Mouse (Mus musculus) heart, embryonic 10.5 days (tissue): Measurements from ENCODE around the gene Kcnh6. TPM values are rescaled to one million over a fixed set of nuclear protein-coding genes. Genes with fewer than 3 reads are reported as not detected.

ENCODE experiments used
- DNase-seq: peaks from one replicate; pipeline ENCODE4 v3.0.0-alpha.2; 2017; ENCODE audit warnings: low spot score
- H3K27ac ChIP-seq: fragments of 300-500 bp; sonication (generic); 2 replicates; pipeline ENCODE4 v1.5.1; 2016; ENCODE audit warnings: mild to moderate bottlenecking
- H3K27me3 ChIP-seq: fragments of 300-500 bp; sonication (generic); 2 replicates; pipeline ENCODE4 v1.6.1; 2016; ENCODE audit warnings: mild to moderate bottlenecking; ENCODE audit not compliant: poor library complexity, insufficient read depth, severe bottlenecking
- H3K36me3 ChIP-seq: fragments of 300-500 bp; sonication (generic); 2 replicates; pipeline ENCODE4 v1.6.1; 2016; ENCODE audit warnings: mild to moderate bottlenecking, moderate library complexity
- H3K4me1 ChIP-seq: fragments of 300-500 bp; sonication (generic); 2 replicates; pipeline ENCODE4 v1.6.1; 2016; ENCODE audit warnings: mild to moderate bottlenecking
- H3K4me3 ChIP-seq: fragments of 300-500 bp; sonication (generic); 2 replicates; pipeline ENCODE4 v1.5.1; 2016; ENCODE audit warnings: mild to moderate bottlenecking, moderate library complexity
- H3K9me3 ChIP-seq: fragments of 300-500 bp; sonication (generic); 2 replicates; pipeline ENCODE4 v1.6.1; 2016; ENCODE audit warnings: mild to moderate bottlenecking, moderate library complexity
- WGBS: fragments of 180-500 bp; shearing (Covaris S2); methylation state at CpG from one replicate; pipeline ENCODE4 v1.1.7; 2016; 5-methylcytosine and 5-hydroxymethylcytosine counted together
- polyA plus RNA-seq: library from polyadenylated mRNA; unstranded; fragments of >200 nt; fragmentation: Nextera tagmentation; extraction: Ambion mirVana; gene quantifications from 2 replicates; pipeline ENCODE4 v1.2.1, GENCODE M21; 2016

Kcnh6 gene
- 0.43 and 0.72 TPM in 2 replicates for polyA plus RNA-seq

DNA sequence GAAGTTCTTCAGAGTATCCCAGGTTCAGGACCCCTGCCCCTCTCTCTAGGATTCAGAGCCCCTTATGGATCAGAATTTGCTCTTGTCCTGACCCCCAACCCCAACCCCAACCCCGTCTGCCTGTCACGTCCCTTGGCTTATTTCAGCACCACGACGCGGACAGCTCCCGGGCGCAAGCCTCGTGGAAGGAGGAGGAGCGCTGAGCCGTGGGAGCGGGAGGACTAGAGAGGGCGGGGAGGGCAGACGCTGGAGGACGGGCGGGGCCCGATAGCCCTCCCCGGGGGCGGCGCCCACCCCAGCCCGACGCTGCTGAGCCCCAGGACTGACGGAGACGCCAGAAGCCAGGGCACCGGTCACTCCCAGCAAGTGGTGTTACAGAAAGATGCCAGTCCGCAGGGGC is at the start of gene Kcnh6:
Gene Kcnh6, plus strand, starts transcription at position 304 of the 400 bp plus-strand sequence.
- H3K4me1 ChIP-seq: peaks cover 7% of the 10 kb centered on the region
- H3K27ac ChIP-seq: no peak within 1 kb of the TSS
- no peaks in the 10 kb centered on the region for H3K36me3 ChIP-seq
- peaks cover 48% of the 10 kb centered on the region for H3K27me3 ChIP-seq
- H3K4me3 ChIP-seq: peak within 1 kb of the TSS; percentile 50
- no peaks in the 10 kb centered on the region for H3K9me3 ChIP-seq
- WGBS: under 1% methylated on average over 25 of the region's 25 CpGs
- DNase-seq: peak; percentile 91

DNA sequence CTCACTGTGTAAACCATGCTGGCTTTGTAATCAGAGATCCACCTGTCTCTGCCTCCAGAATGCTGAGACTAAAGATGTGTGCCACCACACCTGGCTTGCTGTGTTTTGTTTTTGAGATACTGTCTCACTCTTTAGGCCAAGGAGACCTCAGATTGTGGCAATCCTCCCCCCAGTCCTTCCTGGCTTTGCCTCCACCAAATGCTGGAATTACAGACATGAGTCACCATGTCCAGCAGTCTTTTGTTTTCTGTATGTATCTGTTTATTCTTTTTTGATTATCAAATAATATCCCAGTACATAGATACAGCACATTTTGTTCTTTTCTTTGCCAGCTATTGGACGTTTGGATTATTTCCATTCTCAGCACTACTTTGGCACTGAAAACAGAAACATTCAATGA is 49.4 kb upstream of the Kcnh6 start:
- no peaks in the 10 kb centered on the region; the same call in 1 of the 2 replicates for H3K27me3 ChIP-seq
- no peak overlapping the region for H3K27ac ChIP-seq
- H3K9me3 ChIP-seq: no peaks in the 10 kb centered on the region
- peaks cover 14% of the 10 kb centered on the region for H3K4me1 ChIP-seq
- WGBS: 42% methylated on average over 1 of the region's 1 CpGs
- no peak for DNase-seq
- H3K36me3 ChIP-seq: no peaks in the 10 kb centered on the region
- H3K4me3 ChIP-seq: no peak overlapping the region

- no peak for DNase-seq
- Histone ChIP-seq H3K4me3 (peak overlapping the region; percentile 34; the same call in 1 of the 2 replicates), H3K36me3 (no peaks in the 10 kb centered on the region), H3K9me3 (no peaks in the 10 kb centered on the region), H3K27ac (no peak overlapping the region), H3K4me1 (peaks cover 14% of the 10 kb centered on the region), H3K27me3 (no peaks in the 10 kb centered on the region; the same call in 1 of the 2 replicates)
- WGBS: 15% methylated on average over 17 of the region's 17 CpGs
Measured at GRCm38 (mm10) chr11:105959355-105959754, 48.6 kb upstream of the Kcnh6 start.

GRCm38 (mm10) chr11:105964691-105965090 is 43.2 kb upstream of the Kcnh6 start:
- Histone ChIP-seq H3K36me3 (no peaks in the 10 kb centered on the region), H3K27me3 (peaks cover 43% of the 10 kb centered on the region), H3K4me3 (no peak overlapping the region), H3K4me1 (peaks cover 25% of the 10 kb centered on the region), H3K27ac (no peak overlapping the region), H3K9me3 (no peaks in the 10 kb centered on the region)
- 64% methylated on average over 5 of the region's 5 CpGs for WGBS
- DNase-seq: no peak

DNA sequence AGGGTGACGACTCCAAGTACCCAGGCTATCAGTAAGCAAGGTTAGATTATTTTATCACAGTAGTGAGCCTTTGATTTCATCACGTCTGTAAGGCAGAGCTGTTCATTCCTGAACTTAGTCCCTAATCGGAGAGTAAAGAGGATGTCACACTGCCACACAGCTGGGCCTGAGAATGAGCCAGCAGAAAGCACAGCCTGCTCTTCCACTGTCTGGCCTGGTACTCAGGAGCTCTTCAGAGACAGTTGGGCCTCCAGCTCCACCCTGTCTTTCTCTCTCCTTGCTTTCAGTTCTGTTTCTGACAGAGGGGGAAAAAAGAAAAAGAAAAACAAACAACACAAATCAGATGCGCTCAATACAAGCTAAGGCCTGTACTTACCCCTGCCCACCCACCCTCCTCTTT is 41.6 kb upstream of the Kcnh6 start:
- WGBS: 53% methylated on average over 4 of the region's 4 CpGs
- H3K9me3 ChIP-seq: no peaks in the 10 kb centered on the region
- no peaks in the 10 kb centered on the region for H3K36me3 ChIP-seq
- DNase-seq: no peak
- H3K4me3 ChIP-seq: no peak overlapping the region
- no peak overlapping the region for H3K27ac ChIP-seq
- H3K27me3 ChIP-seq: peaks cover 59% of the 10 kb centered on the region
- H3K4me1 ChIP-seq: peaks cover 21% of the 10 kb centered on the region

DNA sequence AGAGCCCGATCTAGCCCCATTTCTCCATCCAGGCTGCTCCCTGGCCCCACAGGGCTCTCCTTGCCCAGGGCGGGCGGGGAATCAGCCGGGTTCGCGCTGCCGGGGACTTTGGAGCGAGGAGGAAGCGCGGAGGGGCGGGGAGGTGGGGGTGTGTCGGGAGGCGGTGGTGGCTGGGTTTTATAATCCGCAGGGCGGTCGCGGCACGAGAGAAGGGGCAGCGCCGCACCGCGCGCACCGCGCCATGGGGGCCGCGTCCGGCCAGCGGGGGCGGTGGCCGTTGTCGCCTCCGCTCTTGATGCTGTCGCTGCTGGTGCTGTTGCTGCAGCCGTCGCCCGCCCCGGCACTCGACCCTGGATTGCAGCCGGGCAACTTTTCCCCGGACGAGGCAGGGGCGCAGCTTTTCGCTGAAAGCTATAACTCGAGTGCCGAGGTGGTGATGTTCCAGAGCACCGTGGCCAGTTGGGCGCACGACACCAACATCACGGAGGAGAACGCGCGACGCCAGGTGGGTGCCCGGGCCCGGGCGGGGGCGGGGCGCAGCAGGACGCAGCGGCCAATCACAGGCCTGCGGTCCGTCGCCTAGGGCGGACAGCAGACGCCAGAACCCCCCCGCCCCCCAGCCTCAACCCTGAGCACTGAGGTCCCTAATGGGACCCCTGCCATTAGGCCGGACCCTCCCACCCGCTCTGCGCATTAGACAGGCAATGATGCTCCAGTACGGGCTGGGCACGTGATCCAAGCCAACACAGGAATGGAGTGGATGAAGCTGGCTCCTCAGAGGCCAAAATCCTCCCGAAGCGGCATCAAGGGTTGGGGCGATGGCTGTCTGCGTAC is 40.0 kb upstream of the Kcnh6 start, which contains the start of gene Ace:
Gene Ace, plus strand, starts transcription at position 205 of the 834 bp plus-strand sequence.
- WGBS: under 1% methylated on average over 75 of the region's 76 CpGs
- peak within 1 kb of the TSS; percentile 70 for H3K4me3 ChIP-seq
- H3K4me1 ChIP-seq: peaks cover 21% of the 10 kb centered on the region
- H3K27me3 ChIP-seq: peaks cover 76% of the 10 kb centered on the region
- 0 out of 2 replicates have a peak within 1 kb of the TSS, but pooled peaks have one; percentile 24 for H3K27ac ChIP-seq
- no peaks in the 10 kb centered on the region for H3K9me3 ChIP-seq
- H3K36me3 ChIP-seq: no peaks in the 10 kb centered on the region
- no peak for DNase-seq

- peaks cover 21% of the 10 kb centered on the region for H3K4me1 ChIP-seq
- peaks cover 85% of the 10 kb centered on the region for H3K27me3 ChIP-seq
- H3K9me3 ChIP-seq: no peaks in the 10 kb centered on the region
- no peak overlapping the region for H3K4me3 ChIP-seq
- 39% methylated on average over 10 of the region's 10 CpGs for WGBS
- no peak overlapping the region for H3K27ac ChIP-seq
- DNase-seq: no peak
- H3K36me3 ChIP-seq: no peaks in the 10 kb centered on the region
Measured at GRCm38 (mm10) chr11:105968948-105969347, 39.0 kb upstream of the Kcnh6 start.

DNA sequence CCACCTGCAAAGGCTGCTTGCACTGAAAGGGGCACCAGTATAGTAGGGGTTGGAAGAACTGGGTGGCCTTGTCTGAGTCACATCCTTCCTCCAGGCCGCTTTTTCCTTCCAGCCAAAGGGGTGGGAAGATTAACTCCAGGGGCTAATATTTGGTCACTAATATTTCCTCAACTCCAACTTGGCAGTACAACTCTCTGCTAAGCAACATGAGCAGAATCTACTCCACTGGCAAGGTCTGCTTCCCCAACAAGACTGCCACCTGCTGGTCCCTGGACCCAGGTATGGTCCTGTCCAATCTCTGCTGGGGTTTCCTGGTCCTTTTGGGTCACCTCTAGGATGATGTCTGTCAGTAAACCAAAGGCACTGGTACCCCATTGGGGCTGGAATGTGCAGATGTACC is 38.4 kb upstream of the Kcnh6 start:
- H3K36me3 ChIP-seq: no peaks in the 10 kb centered on the region
- H3K27me3 ChIP-seq: peaks cover 91% of the 10 kb centered on the region
- H3K4me1 ChIP-seq: peaks cover 21% of the 10 kb centered on the region
- H3K9me3 ChIP-seq: no peaks in the 10 kb centered on the region
- no peak overlapping the region for H3K27ac ChIP-seq
- H3K4me3 ChIP-seq: no peak overlapping the region
- WGBS: 48% methylated on average over 1 of the region's 1 CpGs
- DNase-seq: no peak

DNA sequence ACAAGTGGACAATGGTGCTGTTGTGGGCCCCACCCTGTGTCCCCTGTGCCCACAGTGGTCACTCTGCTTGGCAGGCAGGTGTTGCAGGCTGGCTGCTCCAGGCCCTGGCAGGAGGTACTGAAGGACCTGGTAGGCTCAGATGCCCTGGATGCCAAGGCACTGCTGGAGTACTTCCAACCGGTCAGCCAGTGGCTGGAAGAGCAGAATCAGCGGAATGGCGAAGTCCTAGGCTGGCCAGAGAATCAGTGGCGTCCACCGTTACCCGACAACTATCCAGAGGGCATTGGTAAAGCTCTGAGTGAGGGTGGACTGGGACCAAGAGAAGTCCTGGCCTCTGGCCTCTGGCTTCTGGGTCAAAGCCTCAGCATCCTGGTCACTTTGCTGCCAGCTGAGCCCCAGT is 33.3 kb upstream of the Kcnh6 start:
- Histone ChIP-seq H3K4me3 (no peak overlapping the region), H3K9me3 (no peaks in the 10 kb centered on the region), H3K27me3 (peaks cover 57% of the 10 kb centered on the region), H3K36me3 (no peaks in the 10 kb centered on the region), H3K4me1 (no peaks in the 10 kb centered on the region), H3K27ac (no peak overlapping the region)
- no peak for DNase-seq
- 88% methylated on average over 6 of the region's 6 CpGs for WGBS

GRCm38 (mm10) chr11:105975050-105975449 is 32.9 kb upstream of the Kcnh6 start:
- no peaks in the 10 kb centered on the region for H3K9me3 ChIP-seq
- H3K27me3 ChIP-seq: peaks cover 53% of the 10 kb centered on the region
- H3K4me3 ChIP-seq: no peak overlapping the region
- no peak for DNase-seq
- WGBS: 69% methylated on average over 3 of the region's 3 CpGs
- no peaks in the 10 kb centered on the region for H3K4me1 ChIP-seq
- no peak overlapping the region for H3K27ac ChIP-seq
- H3K36me3 ChIP-seq: no peaks in the 10 kb centered on the region

GRCm38 (mm10) chr11:105975636-105976035 is 32.3 kb upstream of the Kcnh6 start:
- Histone ChIP-seq H3K9me3 (no peaks in the 10 kb centered on the region), H3K27ac (no peak overlapping the region), H3K36me3 (no peaks in the 10 kb centered on the region), H3K4me1 (no peaks in the 10 kb centered on the region), H3K27me3 (peaks cover 48% of the 10 kb centered on the region), H3K4me3 (no peak overlapping the region)
- DNase-seq: no peak
- 84% methylated on average over 5 of the region's 5 CpGs for WGBS

- Histone ChIP-seq H3K27ac (no peak overlapping the region), H3K4me3 (no peak overlapping the region), H3K36me3 (no peaks in the 10 kb centered on the region), H3K9me3 (no peaks in the 10 kb centered on the region), H3K27me3 (peaks cover 31% of the 10 kb centered on the region), H3K4me1 (no peaks in the 10 kb centered on the region)
- 72% methylated on average over 2 of the region's 2 CpGs for WGBS
- no peak for DNase-seq
Measured at GRCm38 (mm10) chr11:105978232-105978631, 29.7 kb upstream of the Kcnh6 start.

DNA sequence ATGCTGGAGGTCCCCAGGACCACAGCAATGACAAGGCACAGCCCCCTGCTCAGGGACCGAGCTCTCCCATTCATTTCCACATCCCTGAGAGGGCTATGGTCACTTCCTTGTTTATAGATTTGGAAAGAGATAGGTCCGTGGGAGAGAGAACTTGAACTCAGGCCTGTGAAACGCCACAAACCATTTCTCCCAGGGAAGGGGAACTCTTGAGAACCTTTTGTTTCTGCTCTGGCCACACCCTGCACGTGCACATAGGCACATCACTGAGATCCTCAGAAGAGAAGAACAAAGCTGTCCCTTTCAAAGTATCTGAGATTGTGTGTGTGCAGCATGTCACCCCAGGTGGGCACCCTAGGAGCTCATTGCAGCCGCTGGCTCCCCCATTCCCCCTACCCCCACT is 29.3 kb upstream of the Kcnh6 start:
- Histone ChIP-seq H3K4me3 (no peak overlapping the region), H3K27ac (no peak overlapping the region), H3K27me3 (peaks cover 27% of the 10 kb centered on the region), H3K4me1 (no peaks in the 10 kb centered on the region), H3K9me3 (no peaks in the 10 kb centered on the region), H3K36me3 (no peaks in the 10 kb centered on the region)
- 67% methylated on average over 5 of the region's 5 CpGs for WGBS
- DNase-seq: no peak
